Mouse (Mus musculus) regulatory T cell (primary cell): Measurements from ENCODE around the gene Htr2c.

ENCODE experiments used
- in situ Hi-C: fragments of 300-600 bp; cut with MboI, MseI; formaldehyde crosslinking; loops from one replicate; pipeline ENCODE4 v1.15.1; 2025; ENCODE audit warnings: high pct_unique_total_duplicates

Htr2c gene

DNA sequence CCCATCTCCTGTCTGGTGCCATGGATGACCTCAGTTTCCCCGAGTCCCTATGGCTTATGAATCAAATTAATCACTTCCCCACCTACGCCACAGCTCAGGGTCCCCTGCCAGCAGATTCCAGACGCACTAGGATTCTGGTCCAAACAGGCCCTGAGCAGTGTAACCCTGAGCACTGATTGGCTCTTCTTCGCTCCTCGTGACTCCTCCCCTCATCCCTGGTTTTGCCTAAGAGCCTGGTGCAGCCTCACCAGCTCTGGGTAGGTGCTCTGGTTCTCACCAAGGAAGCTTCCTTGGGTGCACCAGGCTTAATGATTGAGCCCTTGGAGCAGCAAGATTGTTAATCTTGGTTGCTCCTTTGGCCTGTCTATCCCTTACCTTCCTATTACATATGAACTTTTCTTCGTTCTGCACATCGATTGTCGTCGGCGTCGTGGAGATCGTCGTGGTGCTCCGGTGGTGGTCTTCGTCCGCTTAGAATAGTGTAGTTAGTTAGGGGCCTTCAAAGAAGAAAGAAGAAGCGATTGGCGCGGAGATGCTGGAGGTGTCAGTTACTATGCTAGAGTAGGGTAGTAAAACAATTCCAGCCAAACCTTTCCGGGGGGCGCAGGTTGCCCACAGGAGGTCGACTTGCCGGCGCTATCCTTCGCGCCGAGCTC lies at the start of gene Htr2c:
Gene Htr2c, plus strand, starts transcription at position 256 of the 656 bp plus-strand sequence.
- in situ Hi-C loops: no loop called here

DNA sequence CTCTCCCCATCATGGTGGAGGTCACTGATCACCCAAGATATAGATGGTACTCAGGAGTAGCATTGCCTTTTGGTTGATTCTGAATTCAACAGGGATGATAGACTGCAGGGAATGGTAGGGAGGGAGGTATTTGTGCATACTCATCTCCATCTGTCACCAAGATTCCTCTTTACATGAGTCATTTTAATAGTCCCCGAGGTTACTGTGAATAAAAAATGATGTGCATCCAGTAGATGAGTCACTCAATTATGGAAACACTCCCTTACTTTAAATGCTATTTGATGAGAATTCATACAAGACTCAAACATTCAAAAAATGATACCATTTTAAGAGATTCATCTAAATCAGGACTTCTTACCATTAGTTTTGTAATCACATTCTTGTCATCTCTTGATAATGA lies 34.1 kb upstream of the Htr2c start:
- in situ Hi-C loops: no loop called here

DNA sequence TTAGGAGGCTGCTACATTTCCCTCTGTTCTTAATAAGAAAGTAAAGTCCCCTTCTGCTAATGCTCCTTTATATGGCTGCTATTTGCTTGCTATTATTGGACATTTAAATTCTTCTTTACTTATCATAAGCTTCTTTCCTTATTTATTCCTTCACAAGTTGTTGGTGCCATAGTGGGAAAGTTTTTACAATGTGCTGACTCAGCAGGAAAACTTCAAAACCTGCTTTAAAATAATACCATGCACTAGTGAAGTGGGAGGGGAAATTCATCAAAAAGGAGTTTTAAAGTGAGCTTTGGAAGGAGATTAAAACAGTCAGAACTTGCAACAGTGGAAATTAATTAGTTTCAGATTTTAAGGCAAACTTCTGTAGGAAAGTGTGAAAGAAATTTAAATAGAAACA lies 26.0 kb upstream of the Htr2c start:
- in situ Hi-C loops: no loop called here

DNA sequence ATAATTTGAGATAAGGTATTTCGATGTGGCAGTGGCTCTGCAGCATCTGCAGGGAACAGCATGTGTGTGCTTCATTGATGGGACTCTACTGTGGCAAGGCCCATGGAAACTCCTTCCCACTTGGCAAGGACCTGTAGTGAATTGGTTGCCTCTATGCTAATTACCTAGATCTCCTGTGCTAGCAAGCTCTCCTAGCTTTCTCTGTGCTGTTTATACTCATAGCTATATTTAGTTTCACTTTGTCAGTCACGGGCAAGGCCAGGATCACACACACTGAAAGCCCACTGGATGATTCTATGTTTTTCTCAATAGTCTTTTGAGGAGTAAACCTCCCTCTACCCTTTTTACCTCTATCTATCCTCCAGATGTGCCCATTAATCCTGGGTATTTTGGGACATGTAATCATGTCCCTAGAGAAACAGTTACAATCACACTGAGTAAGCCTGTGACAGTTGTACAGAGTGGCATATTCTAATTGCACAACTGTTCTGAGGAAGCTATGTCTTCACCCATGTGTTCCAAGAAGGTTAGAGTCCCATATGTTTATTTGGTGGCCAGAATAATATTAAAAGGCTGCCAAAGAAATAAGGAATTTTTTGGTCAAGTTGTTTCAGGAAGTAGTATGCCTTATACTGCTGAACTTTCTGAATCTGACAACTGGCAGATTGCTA lies 16.0 kb upstream of the Htr2c start:
- in situ Hi-C loops: no loop called here

DNA sequence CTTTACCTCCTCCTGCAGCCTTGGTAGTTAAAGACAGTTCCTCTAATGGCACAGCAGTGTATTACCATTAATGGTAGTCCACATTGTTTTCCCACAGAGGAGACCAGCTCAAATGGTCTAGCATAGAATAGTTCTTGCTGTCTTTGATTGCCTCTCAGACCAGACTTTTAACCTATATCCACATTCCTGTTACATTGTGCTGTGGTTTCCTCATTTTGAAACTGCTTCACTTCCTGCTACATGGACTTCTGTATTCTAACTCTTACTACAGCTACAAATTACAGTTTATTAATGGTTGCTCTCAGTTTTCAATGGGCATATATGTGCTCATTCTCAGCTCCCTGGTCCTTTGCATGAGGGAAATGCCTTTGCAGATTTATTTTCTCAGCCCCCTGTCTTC lies 15.3 kb upstream of the Htr2c start:
- in situ Hi-C loops: no loop called here

DNA sequence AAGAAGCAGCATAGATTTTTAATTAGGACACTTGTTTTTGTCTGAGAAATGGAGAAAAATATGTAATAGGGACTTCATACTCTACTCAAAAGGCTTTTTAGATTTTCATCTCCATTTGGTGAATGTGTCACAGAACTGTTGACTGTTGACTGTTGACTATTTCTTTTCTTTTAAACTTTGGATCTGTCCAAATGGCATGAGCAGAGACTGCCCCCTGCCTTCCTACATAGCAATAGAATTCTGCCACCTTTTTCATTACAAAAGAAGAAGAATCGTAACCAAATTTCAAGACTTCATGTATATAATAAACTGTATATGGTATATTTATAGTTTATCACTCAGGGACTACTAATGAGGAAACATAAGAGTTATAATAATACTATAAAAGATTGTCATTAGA lies 3.7 kb upstream of the Htr2c start:
- in situ Hi-C loops: no loop called here

DNA sequence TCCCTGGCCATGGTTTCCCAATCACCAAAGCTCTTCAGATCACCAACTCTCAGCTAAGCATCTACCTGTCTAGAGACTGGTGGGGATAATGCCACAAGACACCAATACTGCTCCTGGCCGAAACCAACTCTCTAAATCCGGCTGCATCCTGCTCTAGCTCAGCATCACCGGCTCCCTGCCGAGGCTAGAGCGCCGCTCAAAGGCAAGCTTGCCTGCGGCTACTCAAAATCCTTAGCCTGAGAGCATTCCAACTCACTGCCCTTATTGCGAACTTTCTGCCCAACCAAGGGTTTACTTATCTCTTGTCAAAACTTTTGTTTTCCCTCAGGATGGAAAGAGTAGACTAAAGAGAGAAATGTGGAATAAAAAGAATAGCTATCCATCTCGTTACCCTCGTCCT lies 2.4 kb upstream of the Htr2c start:
- in situ Hi-C loops: no loop called here

DNA sequence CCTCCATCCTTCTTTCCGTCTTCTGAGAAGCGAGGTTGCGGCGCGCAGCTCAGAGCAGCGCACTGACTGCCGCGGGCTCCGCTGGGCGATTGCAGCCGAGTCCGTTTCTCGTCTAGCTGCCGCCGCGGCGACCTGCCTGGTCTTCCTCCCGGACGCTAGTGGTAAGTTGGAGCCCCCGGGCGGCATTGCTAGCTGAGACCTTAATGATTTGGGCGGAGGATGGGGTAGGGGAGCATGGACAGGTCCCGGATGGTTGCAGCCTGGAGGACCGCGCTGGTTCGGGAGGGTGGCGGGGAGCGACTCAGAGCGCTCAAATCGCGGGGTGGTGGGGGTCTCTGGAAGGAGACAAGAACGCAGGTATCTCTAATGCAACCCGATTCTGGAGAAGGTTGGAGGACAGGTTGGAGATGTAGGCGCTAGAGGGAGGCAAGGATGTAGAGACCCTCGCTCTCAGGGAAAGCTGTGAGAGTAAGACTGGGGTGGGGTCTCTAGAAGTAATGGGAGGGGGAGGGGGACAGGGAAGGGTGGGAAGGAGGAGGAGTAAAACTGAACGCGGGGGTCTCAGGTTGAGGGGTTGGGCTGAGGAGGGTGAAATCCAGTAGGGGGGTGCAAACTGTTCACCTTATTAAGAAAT lies 718 bp downstream of the Htr2c start:
- in situ Hi-C loops: no loop called here

DNA sequence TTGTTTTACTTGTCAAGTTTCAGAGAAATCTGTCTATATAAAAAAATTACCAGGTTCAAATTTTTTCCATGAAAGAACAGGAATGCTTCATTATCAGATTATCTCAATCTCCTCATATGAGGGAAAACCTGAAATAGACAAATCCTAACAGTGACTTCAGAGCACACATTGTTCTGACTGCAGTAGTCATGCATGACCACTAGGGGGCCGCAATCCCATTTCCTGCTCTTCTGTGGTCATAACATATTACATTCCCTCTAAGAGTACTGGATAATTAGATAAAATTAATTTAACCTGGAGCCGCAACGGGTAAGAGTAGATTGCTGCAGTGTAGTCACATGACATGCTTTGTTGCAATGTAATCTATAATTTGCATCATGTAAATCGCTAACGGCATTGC lies 17.6 kb downstream of the Htr2c start:
- in situ Hi-C loops: no loop called here

DNA sequence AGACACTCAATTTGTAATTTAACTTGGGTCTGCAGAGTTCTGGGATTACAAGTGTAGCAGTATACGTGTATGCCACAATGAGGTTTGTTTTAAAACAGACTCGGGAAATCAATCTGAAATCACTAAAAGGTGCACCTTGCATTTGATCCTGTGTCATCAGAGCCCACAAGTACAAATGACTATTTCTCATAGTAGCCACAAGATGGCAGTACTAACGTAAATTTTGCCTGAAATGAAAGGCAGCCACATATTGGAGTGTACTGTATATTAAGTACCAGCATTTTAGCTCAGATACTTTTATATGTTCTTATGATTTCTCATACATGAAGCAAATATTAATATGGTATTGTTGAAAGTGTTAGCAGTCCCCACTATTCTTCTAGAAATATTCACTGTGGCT lies 93.4 kb downstream of the Htr2c start:
- in situ Hi-C loops: loop anchor here (10.0 to 25.0 kb wide), 2 partner anchors 549 to 793 kb away; no protein-coding TSS in a partner anchor

DNA sequence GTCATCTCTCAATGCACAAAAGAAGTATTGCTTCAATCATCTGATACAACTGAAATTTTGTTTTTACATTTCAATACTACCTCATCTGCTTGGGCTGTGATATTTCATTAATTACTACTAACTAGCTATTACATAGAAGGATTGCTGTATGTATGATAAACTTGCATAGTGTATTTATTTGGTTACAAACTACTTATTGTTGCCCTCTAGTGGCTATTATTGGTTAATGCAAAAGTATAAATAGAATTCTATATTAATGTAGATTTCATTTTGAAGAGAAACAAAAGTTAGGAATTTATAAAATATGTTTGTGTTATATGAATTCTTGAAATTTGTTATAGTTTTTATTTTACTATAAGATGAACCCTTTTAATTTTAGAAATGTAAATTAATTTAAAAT lies 109.3 kb downstream of the Htr2c start:
- in situ Hi-C loops: loop anchor here (25.0 kb wide), 1 partner anchor 809 kb away; no protein-coding TSS in a partner anchor

DNA sequence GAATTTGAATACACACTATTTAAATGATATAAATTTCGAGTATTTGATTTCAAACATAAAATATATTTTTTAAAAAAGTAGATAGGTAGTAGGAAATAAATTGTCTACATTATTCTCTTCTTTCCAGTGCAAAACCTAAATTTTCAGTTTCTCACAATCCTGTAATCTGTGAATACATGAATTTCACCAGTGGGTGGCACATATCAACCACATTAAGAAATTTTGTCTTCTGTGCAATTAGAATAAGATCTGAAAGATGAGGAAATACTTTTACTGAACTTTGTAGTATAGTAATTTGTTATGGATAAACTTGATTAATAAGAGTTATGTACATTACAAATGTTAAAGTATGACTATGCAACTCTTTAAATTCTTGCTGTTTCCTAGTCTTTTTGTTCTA lies 156.8 kb downstream of the Htr2c start:
- in situ Hi-C loops: no loop called here

DNA sequence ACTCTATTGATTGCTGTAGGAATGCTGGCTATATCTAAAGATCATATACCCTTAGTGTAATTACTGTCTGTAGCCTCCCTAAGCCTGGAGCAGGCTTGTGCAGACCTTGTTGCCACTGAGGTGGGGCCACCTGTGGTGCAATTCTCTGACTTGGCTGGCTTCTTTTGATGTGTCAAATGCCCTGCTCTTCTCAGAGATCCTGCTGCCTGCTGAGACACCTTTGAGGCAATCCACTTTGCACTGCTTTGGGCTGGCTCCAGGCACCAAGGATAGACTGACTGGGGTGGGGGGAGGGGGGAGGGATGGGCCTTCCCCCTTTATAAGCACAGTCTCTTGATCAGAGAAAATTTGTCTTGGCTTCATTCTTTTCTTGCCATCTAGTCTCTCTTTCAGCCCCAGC lies 252.9 kb downstream of the Htr2c start:
- in situ Hi-C loops: no loop called here

DNA sequence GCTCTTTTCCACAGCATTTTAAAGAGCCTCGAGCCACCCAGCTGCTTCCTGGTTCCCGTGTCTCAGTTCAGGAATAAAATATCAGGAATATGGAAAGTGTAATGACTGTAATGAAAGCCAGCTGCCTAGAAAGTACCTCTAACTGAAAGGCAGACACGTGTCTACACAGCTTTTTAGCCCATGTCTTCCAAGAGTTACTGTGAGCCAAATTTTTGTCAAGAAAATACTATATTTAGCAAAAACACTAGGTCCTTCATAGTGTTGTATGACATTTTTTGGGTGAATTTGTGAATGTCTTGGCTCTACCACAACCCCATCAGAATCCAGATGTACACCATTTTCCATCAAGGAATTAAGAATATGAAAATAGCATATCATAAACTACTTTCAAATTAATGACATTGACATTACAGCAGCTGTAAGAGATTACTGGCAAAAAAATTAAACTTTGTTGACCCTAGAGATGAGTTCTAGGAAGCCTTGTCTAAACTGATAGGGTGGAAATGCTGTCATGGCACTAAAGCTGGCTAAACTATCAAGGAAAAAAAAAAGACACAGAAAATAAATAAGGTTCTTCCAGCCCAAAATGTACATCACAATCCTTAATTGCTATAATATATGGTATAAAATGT lies 255.2 kb downstream of the Htr2c start:
- in situ Hi-C loops: no loop called here

DNA sequence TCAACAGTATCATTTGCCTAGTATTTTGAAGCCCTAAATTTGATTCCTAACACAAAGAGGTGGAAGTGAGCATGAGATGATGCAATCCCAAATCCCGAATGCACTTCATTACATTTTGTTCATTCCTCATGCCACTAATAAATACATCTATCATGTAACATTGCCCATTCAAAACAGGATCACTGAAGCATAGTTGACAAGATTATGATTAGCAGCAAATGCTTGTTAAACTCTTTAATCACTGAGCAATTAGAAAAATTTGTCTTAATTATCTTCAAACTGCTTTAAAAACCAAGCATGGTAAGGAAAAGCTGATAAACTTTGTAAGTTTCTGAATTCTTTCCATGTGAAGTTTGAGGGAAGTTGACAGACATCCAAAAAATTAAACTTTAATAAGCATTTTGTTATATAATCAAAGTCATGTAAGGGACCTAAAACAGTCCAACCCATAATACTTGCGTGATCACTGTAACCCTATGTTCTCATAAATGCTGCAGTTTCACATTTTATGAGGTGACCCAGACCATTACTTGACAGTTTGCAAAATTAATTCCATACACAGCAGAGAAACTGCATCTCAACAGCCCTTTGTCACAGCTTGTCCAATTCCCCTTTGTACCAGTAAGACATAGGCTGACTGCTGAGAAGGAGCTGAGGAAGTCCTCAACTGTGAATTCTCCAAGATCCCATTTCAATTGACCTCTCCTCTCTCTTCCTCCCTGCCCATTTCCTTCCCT lies 276.7 kb downstream of the Htr2c start:
- in situ Hi-C loops: no loop called here
